Mouse (Mus musculus) liver, adult 2 months (tissue): Measurements from ENCODE around the gene Lsm10.

Experiments used
- CTCF ChIP-seq: fragments of 200-500 bp; IDR thresholded peaks from 2 replicates; pipeline ENCODE4 v1.5.1; 2011; ENCODE audit warnings: low read depth, low read length, control low read depth
- POLR2A ChIP-seq: fragments of 200-500 bp; IDR thresholded peaks from 2 replicates; pipeline ENCODE4 v1.6.1; 2011; ENCODE audit warnings: low read length, control low read depth; ENCODE audit not compliant: insufficient read depth; ENCODE audit errors: extremely low read depth

- TF ChIP-seq POLR2A, result no peak
- TF ChIP-seq CTCF, result no peak
Measured at GRCm38 (mm10) chr4:126134639-126135038, 38.2 kb downstream of the Lsm10 start.
